Mouse (Mus musculus) hindbrain, postnatal 0 days (tissue): ENCODE measurements around the gene Scgb1b30. TPM values are rescaled to one million over a fixed set of nuclear protein-coding genes. Genes with fewer than 3 reads are reported as not detected.
A peak's percentile ranks its signal among the peaks of the same experiment; 100 is the strongest.

ENCODE experiments used
- ATAC-seq: fragments of 200-750 bp; cut with Nextera tagmentation; 2 replicates; pipeline ENCODE4 v1.8.0; 2017; ENCODE audit warnings: mild to moderate bottlenecking, moderate TSS enrichment, moderate library complexity
- DNase-seq: peaks from one replicate; pipeline ENCODE4 v3.0.0-alpha.2; 2015; ENCODE audit warnings: low spot score
- H3K27ac ChIP-seq: fragments of 300-500 bp; sonication (generic); 2 replicates; pipeline ENCODE4 v1.5.1; 2014; ENCODE audit warnings: mild to moderate bottlenecking
- H3K27me3 ChIP-seq: fragments of 300-500 bp; sonication (generic); 2 replicates; pipeline ENCODE4 v1.6.1; 2014; ENCODE audit warnings: low read length, mixed read lengths; ENCODE audit not compliant: insufficient read depth
- H3K36me3 ChIP-seq: fragments of 300-500 bp; sonication (generic); 2 replicates; pipeline ENCODE4 v1.6.1; 2014; ENCODE audit warnings: low read length, mixed read lengths; ENCODE audit not compliant: insufficient read depth
- H3K4me1 ChIP-seq: fragments of 300-500 bp; sonication (generic); 2 replicates; pipeline ENCODE4 v1.6.1; 2014; ENCODE audit warnings: antibody characterized with exemption, low read length, mixed read lengths; ENCODE audit not compliant: insufficient read depth
- H3K4me2 ChIP-seq: fragments of 300-500 bp; sonication (generic); 2 replicates; pipeline ENCODE4 v1.6.1; 2014; ENCODE audit warnings: low read depth, mild to moderate bottlenecking, low read length, moderate library complexity, mixed read lengths
- H3K4me3 ChIP-seq: fragments of 300-500 bp; sonication (generic); 2 replicates; pipeline ENCODE4 v1.5.1; 2014; ENCODE audit warnings: low read length
- H3K9ac ChIP-seq: fragments of 300-500 bp; sonication (generic); replicated peaks from 2 replicates; pipeline ENCODE4 v1.6.1; 2014; ENCODE audit warnings: mild to moderate bottlenecking, low read length, moderate library complexity, mixed read lengths
- H3K9me3 ChIP-seq: fragments of 300-500 bp; sonication (generic); 2 replicates; pipeline ENCODE4 v1.6.1; 2016; ENCODE audit warnings: low read length, mixed read lengths
- CTCF ChIP-seq: IDR thresholded peaks from 2 replicates; pipeline ENCODE4 v1.5.1; 2016; ENCODE audit warnings: antibody characterized with exemption, control low read depth, low read depth
- WGBS: fragments of 180-500 bp; shearing (Covaris S2); extraction: QIAGEN DNeasy Blood & Tissue Kit; methylation state at CpG from one replicate; pipeline ENCODE4 v1.1.7; 2014; 5-methylcytosine and 5-hydroxymethylcytosine counted together
- polyA plus RNA-seq: library from polyadenylated mRNA; unstranded; fragments of >200 nt; fragmentation: Nextera tagmentation; extraction: Ambion mirVana; gene quantifications from 2 replicates; pipeline ENCODE4 v1.2.1, GENCODE M21; 2015
- total RNA-seq: library from RNA; depleted of rRNA; stranded (reverse); fragments of >200 nt; gene quantifications from 2 replicates; pipeline ENCODE4 v1.2.3, GENCODE M21; 2014; rRNA removed

The Scgb1b30 gene
- total and polyA plus RNA-seq, 2 experiments from 2014 or later, result not detected

DNA sequence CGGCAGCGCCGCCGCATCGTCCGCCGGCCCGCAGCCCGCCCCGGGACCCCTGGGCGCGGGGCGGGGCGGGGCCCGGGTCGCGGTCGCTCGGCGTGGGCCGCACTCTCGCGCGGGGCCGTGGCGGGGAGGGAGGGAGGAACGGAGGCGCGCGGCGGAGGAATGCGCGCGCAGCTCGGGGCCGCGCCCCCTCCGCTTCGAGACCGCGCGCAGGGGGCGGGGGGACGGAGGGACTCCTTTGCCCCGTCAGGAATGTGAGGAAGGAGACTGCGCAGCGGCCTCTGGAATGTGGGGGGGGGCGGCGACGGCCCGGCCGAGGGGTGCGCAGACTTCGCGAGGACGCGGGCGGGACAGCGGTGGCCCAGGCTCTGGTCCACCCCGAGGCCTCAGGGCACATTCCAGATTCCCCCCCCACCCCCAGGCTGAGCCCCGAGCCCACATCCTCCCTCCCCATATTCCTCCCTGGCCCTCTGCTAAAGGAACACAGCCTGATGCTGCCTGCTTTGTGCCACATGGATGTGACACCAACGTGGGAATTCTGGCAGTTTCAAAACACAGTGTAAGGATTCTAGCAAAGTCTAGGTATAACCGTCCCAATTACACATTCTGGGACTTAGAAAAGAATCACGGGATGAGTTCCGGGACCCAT is 38.0 kb downstream of the Scgb1b30 start, which contains the start of gene Wtip:
Gene Wtip (minus strand): TSS at position 152 of the 646 bp plus-strand sequence.
- ATAC-seq, result peak; percentile 87
- H3K36me3 ChIP-seq, result no peaks in the 10 kb centered on the region
- DNase-seq, result peak; percentile 91
- peak within 1 kb of the TSS; percentile 80 for H3K4me3 ChIP-seq
- no peaks in the 10 kb centered on the region for H3K27me3 ChIP-seq
- H3K4me2 ChIP-seq, result peak within 1 kb of the TSS; percentile 60
- H3K4me1 ChIP-seq, result no peaks in the 10 kb centered on the region
- H3K27ac ChIP-seq, result peak within 1 kb of the TSS; percentile 83
- H3K9me3 ChIP-seq, result no peaks in the 10 kb centered on the region
- TF ChIP-seq CTCF, result no peak
- 2% methylated on average over 33 of the region's 65 CpGs for WGBS
- peak within 1 kb of the TSS; percentile 88 for H3K9ac ChIP-seq

DNA sequence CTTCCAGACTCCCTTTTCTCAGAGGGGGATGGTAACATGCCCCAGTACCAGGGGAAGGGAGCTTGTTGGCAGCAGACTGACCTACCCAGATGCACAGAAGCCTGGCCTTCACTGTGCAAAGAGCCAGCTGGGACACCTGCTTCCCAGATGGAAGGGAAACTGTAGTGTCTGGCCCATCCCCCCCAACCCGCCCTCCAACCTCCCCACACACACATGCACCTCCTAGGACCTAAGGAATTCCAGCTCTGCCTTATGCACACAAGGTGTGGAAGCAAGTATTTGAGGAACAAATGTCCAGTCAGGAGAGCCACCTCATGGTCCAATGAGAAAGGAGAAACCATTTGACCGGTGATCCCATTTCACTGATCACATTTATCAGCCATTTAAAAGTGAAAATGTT is 39.1 kb downstream of the Scgb1b30 start:
- WGBS, result 84% methylated on average over 2 of the region's 2 CpGs
- no peak overlapping the region for H3K9ac ChIP-seq
- DNase-seq, result no peak

DNA sequence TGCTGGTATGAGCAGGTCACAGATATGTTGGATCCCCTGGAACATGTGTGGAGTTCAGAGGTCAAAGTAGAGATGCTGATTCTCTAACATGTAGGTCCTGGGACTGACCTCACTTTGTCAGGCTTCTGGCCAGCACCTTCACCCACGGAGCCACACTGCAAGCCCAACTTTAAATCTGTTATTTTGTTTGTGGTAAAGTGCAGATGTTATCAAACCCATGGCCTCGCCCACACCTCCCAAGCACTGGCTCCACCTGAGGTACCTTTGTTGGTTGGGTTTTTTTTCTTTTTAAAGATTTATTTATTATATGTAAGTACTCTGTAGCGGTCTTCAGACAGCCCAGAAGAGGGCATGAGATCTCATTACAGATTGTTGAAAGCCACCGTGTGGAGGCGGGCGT is 44.3 kb downstream of the Scgb1b30 start:
- Histone ChIP-seq H3K27me3 (no peaks in the 10 kb centered on the region), H3K27ac (no peak overlapping the region), H3K4me1 (no peaks in the 10 kb centered on the region), H3K9me3 (no peaks in the 10 kb centered on the region), H3K9ac (no peak overlapping the region), H3K36me3 (peaks cover 42% of the 10 kb centered on the region), H3K4me3 (no peak overlapping the region), H3K4me2 (no peak overlapping the region)
- DNase-seq (no peak), ATAC-seq (no peak)
- WGBS, result 95% methylated on average over 6 of the region's 6 CpGs
- no peak for TF ChIP-seq CTCF

More for the DNA sequence above, 39.1 kb downstream of the Scgb1b30 start:
- Histone ChIP-seq H3K4me1 (no peaks in the 10 kb centered on the region), H3K27me3 (no peaks in the 10 kb centered on the region), H3K4me2 (no peak overlapping the region), H3K36me3 (no peaks in the 10 kb centered on the region), H3K4me3 (no peak overlapping the region), H3K9me3 (no peaks in the 10 kb centered on the region), H3K27ac (no peak overlapping the region)
- ATAC-seq, result no peak
- no peak for TF ChIP-seq CTCF

DNA sequence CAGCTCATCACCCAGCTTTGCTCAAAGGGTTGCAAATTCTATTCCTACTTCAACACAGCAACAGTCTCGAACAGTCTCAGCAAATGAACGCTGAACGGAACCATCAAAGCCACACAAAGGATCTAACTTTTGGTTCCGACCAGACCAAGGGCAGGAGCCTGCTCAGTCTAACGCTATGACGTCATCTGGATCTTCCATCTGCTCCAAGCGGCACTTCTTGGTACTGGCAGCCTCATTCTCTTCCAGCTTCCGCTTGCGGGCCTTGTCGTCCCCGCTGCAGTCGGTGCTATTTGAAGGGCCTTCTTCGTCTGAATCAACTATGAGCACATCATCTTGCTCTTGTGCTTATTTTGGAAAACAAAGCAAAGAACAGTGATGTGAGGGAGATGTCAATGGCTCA is 45.9 kb downstream of the Scgb1b30 start:
- H3K27ac ChIP-seq, result no peak overlapping the region
- H3K4me2 ChIP-seq, result no peak overlapping the region
- H3K4me1 ChIP-seq, result no peaks in the 10 kb centered on the region
- ATAC-seq (no peak), DNase-seq (no peak)
- H3K27me3 ChIP-seq, result no peaks in the 10 kb centered on the region
- no peaks in the 10 kb centered on the region for H3K9me3 ChIP-seq
- H3K4me3 ChIP-seq, result no peak overlapping the region
- WGBS, result 96% methylated on average over 13 of the region's 13 CpGs
- no peak for TF ChIP-seq CTCF
- H3K9ac ChIP-seq, result no peak overlapping the region
- peaks cover 53% of the 10 kb centered on the region for H3K36me3 ChIP-seq

DNA sequence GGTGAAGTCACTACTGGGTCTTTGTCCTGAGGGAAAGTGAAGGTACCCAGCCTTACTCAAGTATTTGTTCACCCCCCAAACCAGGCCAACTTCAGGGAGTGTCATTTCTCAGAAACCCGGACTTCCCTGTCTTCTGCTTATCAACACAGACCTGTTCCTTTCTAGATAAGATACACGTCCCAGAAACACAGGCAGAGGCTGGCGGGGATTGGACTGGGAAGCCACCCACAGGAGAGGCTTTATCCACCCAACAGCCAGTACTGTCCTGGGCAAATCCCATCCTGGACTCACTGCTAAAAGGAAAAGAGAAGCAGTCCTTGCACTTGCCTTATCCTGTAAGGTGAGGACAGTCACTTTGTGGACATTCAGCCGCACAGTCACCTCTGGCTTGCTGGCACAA is 52.0 kb downstream of the Scgb1b30 start:
- ATAC-seq, result no peak

More for the DNA sequence above, 52.0 kb downstream of the Scgb1b30 start:
- Histone ChIP-seq H3K4me3 (no peak overlapping the region), H3K4me2 (no peak overlapping the region), H3K27ac (no peak overlapping the region), H3K27me3 (no peaks in the 10 kb centered on the region), H3K9me3 (0 out of 2 replicates have a peak, but pooled peaks cover 3% of the 10 kb centered on the region), H3K4me1 (no peaks in the 10 kb centered on the region), H3K9ac (no peak overlapping the region), H3K36me3 (peaks cover 80% of the 10 kb centered on the region)
- TF ChIP-seq CTCF, result no peak
- DNase-seq, result no peak
- 93% methylated on average over 4 of the region's 4 CpGs for WGBS

Other genes with a start within 250 kb of the Scgb1b30 start
- gene Scgb2b26, start 150.4 kb upstream of the Scgb1b30 start, total RNA-seq, result not detected in 2 replicates
- gene Scgb2b26, start 150.4 kb upstream of the Scgb1b30 start, polyA plus RNA-seq, result not detected in 2 replicates
- not detected in 2 replicates for gene Scgb2b27, start 81.5 kb upstream of the Scgb1b30 start, total RNA-seq
- not detected in 2 replicates for gene Scgb2b27, start 81.5 kb upstream of the Scgb1b30 start, polyA plus RNA-seq
- not detected in 2 replicates for gene Scgb1b27, start 73.9 kb upstream of the Scgb1b30 start, total RNA-seq
- gene Scgb1b27, start 73.9 kb upstream of the Scgb1b30 start, polyA plus RNA-seq, result not detected in 2 replicates
- gene Wtip, start 37.8 kb downstream of the Scgb1b30 start, total RNA-seq, result 28.8 and 33.9 TPM in 2 replicates
- 2.8 and 3.2 TPM in 2 replicates for gene Wtip, start 37.8 kb downstream of the Scgb1b30 start, polyA plus RNA-seq
- gene Uba2, start 74.2 kb downstream of the Scgb1b30 start, total RNA-seq, result 108 and 118 TPM in 2 replicates
- 123 and 127 TPM in 2 replicates for gene Uba2, start 74.2 kb downstream of the Scgb1b30 start, polyA plus RNA-seq
- 37.6 and 42.7 TPM in 2 replicates for gene Pdcd2l, start 101.2 kb downstream of the Scgb1b30 start, total RNA-seq
- gene Pdcd2l, start 101.2 kb downstream of the Scgb1b30 start, polyA plus RNA-seq, result 61.6 and 65.7 TPM in 2 replicates
- 389 and 393 TPM in 2 replicates for gene Gpi1, start 134.9 kb downstream of the Scgb1b30 start, total RNA-seq
- gene Gpi1, start 134.9 kb downstream of the Scgb1b30 start, polyA plus RNA-seq, result 413 and 448 TPM in 2 replicates
- not detected in 2 replicates for gene Gm6096, start 155.6 kb downstream of the Scgb1b30 start, total RNA-seq
- gene Gm6096, start 155.6 kb downstream of the Scgb1b30 start, polyA plus RNA-seq, result not detected in 2 replicates
- 61.0 and 65.5 TPM in 2 replicates for gene 4931406P16Rik, start 218.1 kb downstream of the Scgb1b30 start, total RNA-seq
- 23.2 and 31.5 TPM in 2 replicates for gene 4931406P16Rik, start 218.1 kb downstream of the Scgb1b30 start, polyA plus RNA-seq